Mouse (Mus musculus) ovary, adult 18-20 months (tissue): ENCODE measurements around the gene Ccdc116.
A peak's percentile ranks its signal among the peaks of the same experiment; 100 is the strongest.

Source experiments
- DNase-seq: peaks from one replicate; pipeline ENCODE4 v3.0.0; 2022; ENCODE audit warnings: low spot score, mixed read lengths

Ccdc116 gene

DNA sequence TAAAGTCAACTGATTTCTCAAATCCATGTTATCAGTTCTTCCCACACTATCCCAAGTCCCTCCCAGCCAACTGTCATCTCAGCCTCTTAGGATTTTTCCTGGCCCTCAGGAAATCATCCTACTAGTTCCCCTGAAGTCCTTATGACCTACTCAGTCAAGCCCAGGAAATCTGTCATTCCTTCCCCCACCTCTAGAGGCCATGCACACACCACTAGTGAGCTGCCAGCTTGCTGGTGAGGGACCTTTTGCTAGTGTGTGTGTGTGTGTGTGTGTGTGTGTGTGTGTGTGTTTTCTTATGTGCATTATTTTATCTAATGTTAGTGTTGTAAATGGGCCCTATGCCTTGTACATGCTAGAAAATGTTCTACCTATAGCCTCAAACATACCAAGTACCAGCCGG lies 19.7 kb downstream of the Ccdc116 start:
- no peak for DNase-seq

DNA sequence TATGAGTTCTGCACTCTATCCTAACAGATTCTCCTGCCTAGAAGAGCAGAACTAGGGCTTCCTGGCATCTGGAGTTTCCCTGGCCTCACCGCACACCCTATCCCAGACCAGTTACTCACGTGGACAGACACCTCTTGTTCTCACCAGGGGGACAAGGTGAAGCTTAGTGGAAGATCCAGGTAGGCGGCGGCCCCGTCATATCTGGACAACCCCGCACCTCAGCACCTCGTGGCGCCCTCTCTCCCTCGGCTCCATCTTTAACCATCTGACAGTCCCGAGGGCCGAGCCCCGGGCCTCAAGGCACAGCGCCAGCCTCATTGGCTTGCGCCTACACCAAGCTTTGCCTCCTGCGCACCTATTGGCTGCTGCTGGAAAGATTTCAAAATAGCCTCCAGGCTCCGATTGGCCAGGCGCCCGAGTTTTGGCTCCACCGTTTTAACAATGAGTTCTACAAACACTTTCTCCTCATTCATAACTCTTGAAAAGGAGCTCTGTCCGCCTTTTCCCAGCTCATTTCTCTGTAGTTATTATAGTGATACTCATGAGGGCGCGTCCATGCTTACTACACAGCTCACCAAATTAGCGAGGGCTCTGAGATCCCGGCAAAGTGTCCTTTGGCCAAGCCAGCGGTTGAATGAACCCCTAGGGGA lies 22.0 kb downstream of the Ccdc116 start, which contains the start of gene 2610318N02Rik:
TSS of gene 2610318N02Rik (minus strand) at position 297 of the 650 bp plus-strand sequence.
- peak; percentile 73 for DNase-seq

DNA sequence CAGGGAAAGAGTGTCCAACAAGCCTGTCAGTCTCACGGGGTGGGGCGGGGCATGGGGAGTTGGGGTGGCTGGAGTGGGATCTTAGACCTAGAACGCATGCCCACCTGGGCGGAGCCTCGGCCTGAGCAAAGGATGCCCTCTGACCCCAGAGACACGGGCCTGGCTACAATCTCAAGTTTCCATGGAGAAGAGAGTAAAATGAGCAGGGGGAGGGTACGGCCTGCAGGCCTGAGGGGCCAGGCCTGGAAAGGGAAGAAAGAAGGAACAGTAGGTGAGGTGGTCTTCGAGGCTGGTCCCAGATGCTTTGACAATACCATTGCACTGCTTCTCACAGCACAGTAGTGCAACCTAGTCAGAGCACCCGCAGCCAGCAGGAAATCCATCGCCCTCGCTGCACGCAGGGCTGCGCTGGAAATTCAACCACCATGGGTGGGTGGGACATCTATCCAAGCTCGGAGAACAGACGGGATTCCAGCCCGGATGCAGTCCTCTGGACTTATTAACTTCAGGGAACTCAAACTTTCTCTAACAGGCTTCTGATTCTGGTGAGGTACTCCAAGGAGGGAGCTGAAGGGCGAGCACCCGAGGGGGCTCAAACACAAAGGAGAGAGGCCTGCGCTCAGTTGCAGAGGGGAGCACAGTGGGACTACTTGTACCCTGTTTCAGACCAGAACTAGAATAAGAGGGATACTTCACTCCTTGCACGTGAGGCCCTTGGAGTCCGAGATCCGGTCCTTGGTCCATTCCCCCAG lies 22.7 kb downstream of the Ccdc116 start:
- no peak for DNase-seq

DNA sequence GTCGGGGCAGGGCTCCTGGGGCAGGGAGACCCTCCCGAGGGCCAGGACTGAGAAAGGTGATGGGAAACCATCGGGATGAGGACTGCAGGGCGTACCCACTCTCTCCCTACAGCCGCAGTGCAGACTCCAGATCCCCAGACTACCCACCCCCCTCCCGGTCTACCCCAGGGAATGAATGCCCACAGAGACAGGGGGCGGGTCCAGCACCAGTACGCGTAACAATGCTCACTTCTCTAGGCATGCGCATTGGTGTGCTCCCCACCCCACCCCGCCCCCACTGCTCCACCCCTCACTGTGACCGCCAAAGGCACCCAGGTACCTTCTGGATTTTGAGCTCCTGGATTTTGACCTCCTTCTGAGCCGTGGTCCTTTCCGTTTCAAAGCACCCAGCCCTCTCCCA lies 25.5 kb downstream of the Ccdc116 start:
- no peak for DNase-seq

DNA sequence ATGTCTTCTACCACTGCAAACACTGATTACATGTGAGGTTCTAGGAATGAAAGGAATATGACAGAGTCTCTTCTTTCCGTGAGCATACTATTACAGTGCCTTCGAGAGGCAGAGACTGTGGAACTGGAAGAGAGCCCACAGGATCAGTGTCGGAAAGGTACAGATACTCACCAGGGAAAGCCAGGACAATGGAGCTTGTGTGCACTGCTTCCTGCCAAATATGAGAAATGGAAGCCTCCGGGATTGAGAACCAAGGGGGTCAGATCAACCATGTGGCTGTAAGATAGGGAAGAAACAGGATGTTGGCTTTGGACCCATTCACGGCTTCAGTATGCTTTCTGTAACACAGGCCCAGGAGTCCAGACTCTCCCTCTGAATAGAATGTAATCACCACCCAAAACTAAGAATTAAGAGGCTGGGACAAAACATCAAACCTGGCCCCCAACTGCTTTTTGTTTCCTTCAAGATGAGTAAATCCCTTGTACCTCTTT lies 29.7 kb downstream of the Ccdc116 start:
- DNase-seq = no peak

DNA sequence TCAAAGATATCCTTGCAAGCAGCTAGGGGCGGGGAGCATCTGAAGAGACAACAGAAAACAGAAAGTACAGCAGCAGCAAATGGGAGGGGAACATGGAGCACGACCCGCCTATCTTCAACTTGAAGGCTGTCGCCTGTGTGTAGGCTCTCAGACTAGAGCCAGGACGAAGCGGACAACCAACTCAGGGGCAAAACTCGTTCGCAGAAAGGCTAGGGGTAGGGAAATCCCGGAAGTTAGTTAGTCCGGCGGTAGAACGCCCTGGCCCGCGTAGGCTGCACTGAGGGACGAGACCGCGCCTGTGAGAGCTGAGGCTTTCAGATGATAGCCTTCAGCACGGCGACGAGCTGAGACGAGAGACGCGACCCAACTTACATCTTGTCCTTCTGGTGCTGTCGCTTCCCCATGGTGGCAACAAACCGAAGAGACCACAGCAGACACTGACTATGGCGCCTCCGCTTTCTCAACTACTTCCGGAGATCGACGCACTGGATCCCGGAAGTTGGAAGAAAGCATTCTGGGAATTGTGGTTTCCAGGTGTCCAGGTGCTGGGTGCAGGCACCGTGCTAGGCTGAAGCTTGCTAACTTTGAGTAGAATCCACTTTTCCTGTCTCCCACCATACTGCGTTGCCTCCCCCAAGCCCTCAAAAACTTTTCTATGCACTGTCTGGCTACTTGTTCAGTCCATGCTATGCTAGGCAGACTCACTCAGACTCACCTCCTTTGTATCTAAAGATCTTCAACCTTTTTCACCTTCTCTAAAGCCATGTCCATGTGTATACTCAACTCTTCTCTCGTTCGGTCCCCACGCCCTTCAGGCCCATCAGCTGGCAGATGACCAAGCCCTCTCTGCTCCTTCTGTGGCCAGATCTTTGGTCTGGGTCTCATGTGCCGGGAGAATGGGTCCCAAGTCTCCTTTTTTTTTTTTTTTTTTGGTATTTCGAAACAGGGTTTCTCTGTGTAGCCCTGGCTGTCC lies 36.0 kb downstream of the Ccdc116 start, which contains the start of gene Ppil2:
TSS of gene Ppil2 (minus strand) at position 487 of the 973 bp plus-strand sequence.
- peak; percentile 44 for DNase-seq

DNA sequence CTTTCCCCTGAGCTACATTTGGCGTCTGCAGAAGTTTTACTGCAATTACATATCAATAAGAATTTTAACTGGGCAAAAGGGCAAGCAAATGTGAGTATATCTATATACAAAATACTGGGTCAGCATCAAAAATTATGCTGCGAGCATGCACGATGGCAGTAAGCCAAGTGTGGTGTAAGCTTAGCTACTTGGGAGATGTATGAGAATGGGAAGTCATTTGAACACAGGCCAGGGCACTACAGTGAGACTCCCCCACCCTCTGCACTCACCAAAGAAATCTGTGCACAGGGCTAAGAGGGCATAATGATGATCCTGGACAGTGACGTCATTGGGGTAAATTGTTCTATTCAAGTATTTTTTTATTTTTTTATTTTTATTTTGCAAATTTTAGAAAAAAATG lies 42.4 kb downstream of the Ccdc116 start:
- no peak for DNase-seq

DNA sequence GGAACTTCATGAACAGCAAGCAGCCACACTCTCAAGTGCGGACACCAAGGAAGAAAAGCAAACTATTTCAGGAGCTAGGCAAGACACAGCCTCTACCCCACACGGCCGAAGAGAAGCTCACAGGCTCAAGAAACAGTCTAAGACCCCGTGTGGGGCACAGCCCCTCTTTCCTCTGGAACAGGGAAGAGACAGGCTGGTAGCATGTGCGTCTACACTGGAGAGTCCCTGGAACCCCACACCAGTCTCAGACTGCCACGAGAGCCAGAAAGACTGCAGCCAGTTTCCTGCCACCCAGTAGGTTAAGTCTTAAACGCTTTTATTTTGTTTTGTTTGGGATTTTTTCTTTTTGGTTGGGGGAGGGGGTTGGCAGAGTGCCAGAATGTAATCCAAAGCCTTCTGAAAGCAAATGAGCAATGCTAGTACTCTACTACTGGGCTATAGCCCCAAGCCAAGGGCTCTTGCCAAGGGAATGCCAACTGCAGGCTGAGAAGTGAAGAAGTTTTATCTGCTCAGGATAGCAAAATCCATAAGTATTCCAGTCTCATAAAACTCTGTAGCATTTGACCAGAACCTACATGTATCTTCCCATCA lies 44.3 kb downstream of the Ccdc116 start:
- no peak for DNase-seq

DNA sequence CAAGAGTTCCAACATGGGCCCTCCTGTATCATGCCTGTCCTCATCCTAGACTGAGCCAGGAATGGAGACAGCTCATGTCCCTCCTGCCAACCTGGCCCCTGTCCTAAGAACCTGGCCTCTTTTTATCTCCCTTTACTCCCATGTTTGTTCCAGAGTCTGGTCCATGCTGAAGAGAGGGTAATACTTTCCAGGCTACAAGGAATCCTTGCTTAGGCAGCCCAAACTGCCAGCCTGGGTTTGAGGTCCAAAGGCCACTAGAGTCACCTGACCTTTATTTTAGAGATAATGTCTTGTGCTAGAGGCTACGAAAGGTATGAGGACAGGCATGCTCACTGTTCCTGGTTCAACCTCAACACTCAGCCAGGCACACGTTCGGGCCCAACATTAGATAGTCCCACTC lies 50.1 kb downstream of the Ccdc116 start:
- no peak for DNase-seq
